In the genomic region with DNA sequence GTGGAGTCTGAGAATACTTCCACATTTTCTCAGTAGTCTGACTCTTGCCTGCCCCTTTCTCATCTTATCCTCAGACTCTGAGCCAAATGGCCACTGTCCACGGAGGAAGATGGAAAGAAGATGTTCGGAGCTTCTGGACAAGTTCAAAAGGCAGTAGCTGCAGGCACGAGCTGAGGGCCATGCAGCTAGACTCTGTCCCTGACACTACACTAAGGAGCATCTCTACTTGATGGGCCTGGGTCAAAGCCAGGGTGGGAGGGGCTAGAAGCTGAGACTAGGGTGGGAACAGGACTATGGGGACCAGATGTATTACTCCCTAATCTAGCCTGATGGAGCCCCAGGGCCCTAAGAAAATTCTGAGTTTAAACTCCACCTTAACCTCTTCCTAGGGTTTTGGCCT, we compare ENCODE assay signal across 24 mouse cellular contexts.
DNase-seq lines count a peak whose midpoint lies in the region; ATAC-seq and TF ChIP-seq lines count a peak whose summit lies in the region.
"Had no signal": no experiment of that assay in that cellular context is flagged by ENCODE, and none has a peak within 500 bp of the region (broad histone marks: within the 10 kb centered on the region; RNA-seq: fewer than 3 reads in every experiment).

No protein-coding gene starts in this region.

- H3K27ac ChIP-seq in kidney, embryonic 15.5 days, result no peak overlapping the region
- H3K27ac ChIP-seq in lung, embryonic 16.5 days (ENCODE audit: low read length), result no peak overlapping the region
- no peak overlapping the region for H3K27ac ChIP-seq in lung, postnatal 0 days (ENCODE audit: low read length)
- H3K27ac ChIP-seq in cerebellum, adult 2 months (ENCODE audit: insufficient read depth, low read length), result no peak overlapping the region
- H3K27ac ChIP-seq: embryonic facial prominence, embryonic 15.5 days; forebrain, embryonic 10.5 days; gastrocnemius, adult 2 months; heart, embryonic 13.5 days had no signal

- no peak for TF ChIP-seq POLR2A in cerebellum, adult 2 months (IDR thresholded peaks at IDR 0.05; ENCODE audit: borderline replicate concordance, insufficient read depth, low read length)

- no peaks in the 10 kb centered on the region for H3K9me3 ChIP-seq in kidney, embryonic 15.5 days (replicated peaks)
- H3K9me3 ChIP-seq in lung, embryonic 16.5 days (ENCODE audit: control insufficient read depth, low read length), result no peaks in the 10 kb centered on the region
- no peaks in the 10 kb centered on the region for H3K9me3 ChIP-seq in lung, postnatal 0 days (ENCODE audit: low read length)
- H3K9me3 ChIP-seq: embryonic facial prominence, embryonic 15.5 days; forebrain, embryonic 10.5 days; heart, embryonic 13.5 days had no signal

- H3K9ac ChIP-seq in kidney, embryonic 15.5 days, result no peak overlapping the region
- no peak overlapping the region for H3K9ac ChIP-seq in lung, embryonic 16.5 days (ENCODE audit: low read length)
- no peak overlapping the region for H3K9ac ChIP-seq in lung, postnatal 0 days (replicated peaks; ENCODE audit: low read depth)
- H3K9ac ChIP-seq: embryonic facial prominence, embryonic 15.5 days; heart, embryonic 13.5 days had no signal

- no peak for TF ChIP-seq CTCF in lung, postnatal 0 days (IDR thresholded peaks at IDR 0.05)
- TF ChIP-seq CTCF in cerebellum, adult 2 months (IDR thresholded peaks at IDR 0.05; ENCODE audit: borderline replicate concordance, insufficient read depth, low read depth, low read length), result no peak

- no peak for TF ChIP-seq EP300 in lung, postnatal 0 days (IDR thresholded peaks at IDR 0.05)

- no peak for ATAC-seq in kidney, embryonic 15.5 days (replicated peaks; ENCODE audit: low FRiP score)
- ATAC-seq in lung, embryonic 16.5 days (ENCODE audit: low read depth), result peak; percentile 92
- peak; percentile 37; the same call in 1 of the 2 replicates for ATAC-seq in lung, postnatal 0 days
- ATAC-seq: CD4-positive, CD25-positive, alpha-beta regulatory T cell, adult 4 months; forebrain, embryonic 14.5 days had no signal

- H3K4me2 ChIP-seq in kidney, embryonic 15.5 days, result no peak overlapping the region
- no peak overlapping the region for H3K4me2 ChIP-seq in lung, embryonic 16.5 days (ENCODE audit: low read depth, low read length)
- H3K4me2 ChIP-seq in lung, postnatal 0 days (replicated peaks; ENCODE audit: low read depth, low read length), result no peak overlapping the region
- H3K4me2 ChIP-seq: embryonic facial prominence, embryonic 15.5 days; heart, embryonic 13.5 days had no signal

- no peaks in the 10 kb centered on the region for H3K36me3 ChIP-seq in kidney, embryonic 15.5 days
- no peaks in the 10 kb centered on the region for H3K36me3 ChIP-seq in lung, embryonic 16.5 days (ENCODE audit: control insufficient read depth, insufficient read depth, low read length)
- no peaks in the 10 kb centered on the region for H3K36me3 ChIP-seq in lung, postnatal 0 days (ENCODE audit: insufficient read depth, low read length)
- H3K36me3 ChIP-seq: embryonic facial prominence, embryonic 15.5 days; forebrain, embryonic 10.5 days; G1E; heart, embryonic 13.5 days had no signal

- intact Hi-C loops in heart, postnatal 10 days (cut with DNase I), result no loop called here

- no peaks in the 10 kb centered on the region for H3K27me3 ChIP-seq in kidney, embryonic 15.5 days
- no peaks in the 10 kb centered on the region for H3K27me3 ChIP-seq in lung, embryonic 16.5 days (ENCODE audit: control insufficient read depth, insufficient read depth, low read depth, low read length)
- no peaks in the 10 kb centered on the region for H3K27me3 ChIP-seq in lung, postnatal 0 days (replicated peaks; ENCODE audit: insufficient read depth, low read length)
- H3K27me3 ChIP-seq in cerebellum, adult 2 months (ENCODE audit: control insufficient read depth, insufficient read depth, low read length), result no peaks in the 10 kb centered on the region
- H3K27me3 ChIP-seq: embryonic facial prominence, embryonic 15.5 days; heart, embryonic 13.5 days had no signal

- H3K4me3 ChIP-seq in kidney, embryonic 15.5 days (replicated peaks), result no peak overlapping the region
- H3K4me3 ChIP-seq in lung, embryonic 16.5 days (ENCODE audit: low read length), result no peak overlapping the region
- H3K4me3 ChIP-seq in lung, postnatal 0 days (ENCODE audit: low read depth, low read length), result no peak overlapping the region
- no peak overlapping the region for H3K4me3 ChIP-seq in cerebellum, adult 2 months (replicated peaks; ENCODE audit: insufficient read depth, low read depth, low read length)
- H3K4me3 ChIP-seq: embryonic facial prominence, embryonic 15.5 days; erythroblast, embryonic 14.5 days; forebrain, embryonic 10.5 days; gastrocnemius, adult 2 months; heart, embryonic 13.5 days had no signal

- 55% methylated on average over 3 of the region's 3 CpGs for WGBS in kidney, embryonic 15.5 days
- 56% methylated on average over 3 of the region's 3 CpGs for WGBS in lung, embryonic 16.5 days
- WGBS in lung, postnatal 0 days, result 56% methylated on average over 3 of the region's 3 CpGs
- 65% methylated on average over 3 of the region's 3 CpGs for WGBS in cerebellum, adult 2 months

- peak; percentile 1 to 3 for DNase-seq in heart, postnatal 10 days
- no peak for DNase-seq in heart, adult 18-20 months
- DNase-seq in kidney, postnatal 14 days, result peak; percentile 12
- DNase-seq in lung, postnatal 25 days (ENCODE audit: low spot score), result no peak
- peak; percentile 11 for DNase-seq in lung, postnatal 0 days (ENCODE audit: low spot score)
- DNase-seq in cerebellum, adult 2 months, result no peak
- DNase-seq: adrenal gland, adult 8-10 months; adrenal gland, postnatal 36 days; B cell, adult 2 months; cerebellum, adult 8-10 months; cerebellum, postnatal 14 days; embryo, embryonic 11 days; gastrocnemius, adult 2 months; gastrocnemius, postnatal 25 days; heart, postnatal 4 days had no signal

- 0 out of 2 replicates have a peak, but pooled peaks cover 3% of the 10 kb centered on the region for H3K4me1 ChIP-seq in kidney, embryonic 15.5 days
- no peaks in the 10 kb centered on the region for H3K4me1 ChIP-seq in lung, embryonic 16.5 days (replicated peaks; ENCODE audit: control insufficient read depth, insufficient read depth, low read length)
- H3K4me1 ChIP-seq in lung, postnatal 0 days (ENCODE audit: insufficient read depth, low read depth, low read length), result no peaks in the 10 kb centered on the region
- H3K4me1 ChIP-seq in cerebellum, adult 2 months (ENCODE audit: control insufficient read depth, insufficient read depth, low read length), result no peaks in the 10 kb centered on the region
- H3K4me1 ChIP-seq: embryonic facial prominence, embryonic 15.5 days had no signal

Comparison
In these comparisons a context has a peak if more than half of its experiments do, and no peak if none do; other contexts are left out.
1. DNase-seq: peak in heart, postnatal 10 days (2 of 2), kidney, postnatal 14 days (single experiment) and lung, postnatal 0 days (single experiment); none in heart, adult 18-20 months (0 of 2), lung, postnatal 25 days (single experiment) and cerebellum, adult 2 months (0 of 2).